Comparison of ENCODE assay signal across 9 mouse cellular contexts in the genomic region with DNA sequence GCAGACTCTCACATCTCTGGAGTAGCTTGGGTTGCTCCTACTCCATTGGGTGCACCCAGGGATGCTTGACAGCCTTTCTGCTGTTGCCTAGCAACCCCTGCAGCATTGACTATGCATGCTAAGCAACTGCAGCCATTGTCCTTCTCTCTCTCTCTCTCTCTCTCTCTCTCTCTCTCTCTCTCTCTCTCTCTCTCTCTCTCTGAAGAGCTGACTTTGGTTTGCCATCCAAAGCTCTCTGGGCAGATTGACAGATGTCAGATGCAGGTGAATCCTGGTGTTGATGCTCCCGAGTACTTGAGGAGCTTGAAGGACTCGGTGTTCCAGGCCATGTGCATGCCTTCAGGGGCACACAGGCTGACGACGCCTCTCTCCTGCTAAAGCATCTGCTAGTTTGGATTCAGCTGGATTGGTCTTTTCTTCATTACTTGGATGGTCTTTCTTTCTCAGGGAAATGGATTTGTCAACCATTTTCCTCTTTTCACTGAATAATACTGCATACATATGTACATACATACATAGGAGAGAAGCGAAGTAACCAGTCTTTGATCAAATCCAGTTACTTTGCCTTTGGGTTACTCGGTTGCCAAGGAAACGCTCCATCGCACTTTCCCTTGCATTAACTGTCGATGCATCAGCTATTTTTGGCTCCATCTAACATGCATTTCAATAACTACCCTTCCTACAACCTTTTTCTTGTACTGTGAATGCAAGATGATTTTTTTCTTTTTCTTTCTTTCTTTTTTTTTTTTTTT.
DNase-seq lines count a peak whose midpoint lies in the region; ATAC-seq and TF ChIP-seq lines count a peak whose summit lies in the region.
"Had no signal": no experiment of that assay in that cellular context is flagged by ENCODE, and none has a peak within 500 bp of the region (broad histone marks: within the 10 kb centered on the region; RNA-seq: fewer than 3 reads in every experiment).

No protein-coding gene starts in this region.

- 20% methylated on average over 9 of the region's 9 CpGs for WGBS in hindbrain, postnatal 0 days
- 15% methylated on average over 9 of the region's 9 CpGs for WGBS in midbrain, embryonic 13.5 days
- 63% methylated on average over 9 of the region's 9 CpGs for WGBS in intestine, embryonic 16.5 days

- no peaks in the 10 kb centered on the region for H3K9me3 ChIP-seq in hindbrain, postnatal 0 days (ENCODE audit: low read length)
- H3K9me3 ChIP-seq in midbrain, embryonic 13.5 days, result no peaks in the 10 kb centered on the region
- H3K9me3 ChIP-seq in intestine, embryonic 16.5 days (ENCODE audit: control insufficient read depth, low read length), result no peaks in the 10 kb centered on the region

- no peaks in the 10 kb centered on the region for H3K36me3 ChIP-seq in hindbrain, postnatal 0 days (ENCODE audit: insufficient read depth, low read length)
- H3K36me3 ChIP-seq in midbrain, embryonic 13.5 days, result no peaks in the 10 kb centered on the region
- H3K36me3 ChIP-seq in intestine, embryonic 16.5 days (ENCODE audit: control insufficient read depth, insufficient read depth, low read length), result no peaks in the 10 kb centered on the region

- H3K4me1 ChIP-seq in hindbrain, postnatal 0 days (ENCODE audit: insufficient read depth, low read length), result peaks cover 23% of the 10 kb centered on the region
- peaks cover 39% of the 10 kb centered on the region for H3K4me1 ChIP-seq in midbrain, embryonic 13.5 days (replicated peaks)
- no peaks in the 10 kb centered on the region for H3K4me1 ChIP-seq in intestine, embryonic 16.5 days (ENCODE audit: control insufficient read depth, insufficient read depth, low read length)

- H3K27me3 ChIP-seq in hindbrain, postnatal 0 days (ENCODE audit: insufficient read depth, low read length), result no peaks in the 10 kb centered on the region
- H3K27me3 ChIP-seq in midbrain, embryonic 13.5 days, result no peaks in the 10 kb centered on the region
- no peaks in the 10 kb centered on the region for H3K27me3 ChIP-seq in intestine, embryonic 16.5 days (replicated peaks; ENCODE audit: control insufficient read depth, insufficient read depth, low read length)

- peak overlapping the region; percentile 27 for H3K4me2 ChIP-seq in hindbrain, postnatal 0 days (ENCODE audit: low read depth, low read length)
- H3K4me2 ChIP-seq in midbrain, embryonic 13.5 days (replicated peaks), result peak overlapping the region; percentile 47
- no peak overlapping the region for H3K4me2 ChIP-seq in intestine, embryonic 16.5 days (ENCODE audit: low read depth, low read length)

- peak overlapping the region; percentile 90 for H3K27ac ChIP-seq in hindbrain, postnatal 0 days
- peak overlapping the region; percentile 98 for H3K27ac ChIP-seq in midbrain, embryonic 13.5 days
- no peak overlapping the region for H3K27ac ChIP-seq in intestine, embryonic 16.5 days (ENCODE audit: low read length)
- H3K27ac ChIP-seq: gastrocnemius, adult 2 months had no signal

- no peak overlapping the region for H3K9ac ChIP-seq in hindbrain, postnatal 0 days (replicated peaks; ENCODE audit: low read length)
- H3K9ac ChIP-seq in midbrain, embryonic 13.5 days (replicated peaks), result peak overlapping the region; percentile 32
- H3K9ac ChIP-seq in intestine, embryonic 16.5 days (ENCODE audit: low read depth, low read length), result no peak overlapping the region

- peak; percentile 61 for DNase-seq in layer of hippocampus, adult 11-12 months (ENCODE audit: low spot score)
- no peak for DNase-seq in layer of hippocampus, postnatal 25 days (ENCODE audit: extremely low spot score in 1 of 2, low spot score in 1 of 2)
- peak; percentile 95 for DNase-seq in hindbrain, postnatal 0 days (ENCODE audit: low spot score)
- DNase-seq in telencephalon, adult 2 months (ENCODE audit: low read depth, low spot score), result peak; percentile 86
- DNase-seq in spleen, postnatal 10 days (ENCODE audit: low spot score in 2 of 2), result no peak
- no peak for DNase-seq in spleen, postnatal 36 days (ENCODE audit: low spot score in 2 of 2)
- DNase-seq: gastrocnemius, adult 2 months had no signal

- ATAC-seq in hindbrain, postnatal 0 days, result peak; percentile 99
- peak; percentile 100 for ATAC-seq in midbrain, embryonic 13.5 days
- no peak for ATAC-seq in intestine, embryonic 16.5 days

- no peak overlapping the region for H3K4me3 ChIP-seq in hindbrain, postnatal 0 days (ENCODE audit: low read length)
- H3K4me3 ChIP-seq in midbrain, embryonic 13.5 days (replicated peaks), result no peak overlapping the region
- H3K4me3 ChIP-seq in intestine, embryonic 16.5 days (ENCODE audit: low read length), result no peak overlapping the region
- H3K4me3 ChIP-seq: gastrocnemius, adult 2 months had no signal

- no peak for TF ChIP-seq CTCF in hindbrain, postnatal 0 days (IDR thresholded peaks at IDR 0.05; ENCODE audit: low read depth)

Comparison
In these comparisons a context has a peak if more than half of its experiments do, and no peak if none do; other contexts are left out.
1. DNase-seq: peak in layer of hippocampus, adult 11-12 months (single experiment), hindbrain, postnatal 0 days (single experiment) and telencephalon, adult 2 months (single experiment); none in layer of hippocampus, postnatal 25 days (0 of 2), spleen, postnatal 10 days (0 of 2) and spleen, postnatal 36 days (0 of 2).